In the genomic region with DNA sequence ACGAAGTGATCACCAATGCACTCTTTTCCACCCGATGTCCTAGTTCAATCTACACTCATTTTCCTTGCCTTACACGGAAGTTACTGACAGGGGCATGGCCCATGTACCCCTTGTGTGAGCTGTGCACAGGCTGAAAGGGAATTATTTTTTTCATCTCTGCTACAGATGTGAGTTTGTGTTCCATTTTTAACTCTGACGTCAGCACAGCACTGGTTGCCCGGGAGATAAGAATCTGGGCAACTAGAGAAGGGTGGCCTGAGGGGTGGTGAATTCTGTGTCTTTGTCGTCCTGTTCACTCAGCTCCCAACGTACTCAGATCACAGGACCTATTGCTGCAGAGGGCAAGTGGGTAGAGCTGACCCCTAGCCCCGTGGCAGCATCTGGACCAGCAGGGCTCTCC, we compare ENCODE assay signal across 9 mouse cellular contexts. TPM values are rescaled to one million over a fixed set of nuclear protein-coding genes. Genes with fewer than 3 reads are reported as not detected.
DNase-seq lines count a peak whose midpoint lies in the region.
"Had no signal": no experiment of that assay in that cellular context is flagged by ENCODE, and none has a peak within 500 bp of the region (broad histone marks: within the 10 kb centered on the region; RNA-seq: fewer than 3 reads in every experiment).

No protein-coding gene starts in this region.

- DNase-seq in left cerebral cortex, postnatal 14 days (ENCODE audit: low spot score in 2 of 2) = peak; percentile 32 to 56
- no peak for DNase-seq in left cerebral cortex, postnatal 25 days (ENCODE audit: low spot score in 2 of 2)
- peak; percentile 16 for DNase-seq in thymus, postnatal 14 days
- DNase-seq in thymus, adult 18-20 months = no peak
- DNase-seq in adrenal gland, postnatal 10 days = peak; percentile 33
- no peak for DNase-seq in kidney, adult 8-10 months
- no peak for DNase-seq in layer of hippocampus, adult 18-20 months (ENCODE audit: low spot score in 2 of 2)
- DNase-seq: gastrocnemius, postnatal 10 days; heart, postnatal 10 days had no signal

- intact Hi-C loops in left cerebral cortex, postnatal 14 days (cut with DNase I) = no loop called here
- intact Hi-C loops in left cerebral cortex, postnatal 25 days (cut with DNase I) = no loop called here

RNA-seq across cellular contexts. Expression of a gene that starts 43.9 kb away (rescaled TPM):
- 10 to 100 TPM; 91.0 to 98.4 TPM for total RNA-seq in left cerebral cortex, postnatal 14 days (2021)
- total RNA-seq in left cerebral cortex, postnatal 25 days (2021) = 10 to 100 TPM; 44.5 to 47.1 TPM
- total RNA-seq in adrenal gland, postnatal 10 days (2021) = 10 to 100 TPM; 37.2 to 50.5 TPM
- total RNA-seq in layer of hippocampus, adult 18-20 months (2021) = 10 to 100 TPM; 12.4 to 13.7 TPM

RNA-seq across cellular contexts. Expression of a gene that starts 45.8 kb away (rescaled TPM):
- total RNA-seq in left cerebral cortex, postnatal 14 days (2021) = 10 to 100 TPM; 14.8 to 15.1 TPM
- 10 to 100 TPM; 14.6 to 16.7 TPM for total RNA-seq in left cerebral cortex, postnatal 25 days (2021)
- total RNA-seq in adrenal gland, postnatal 10 days (2021) = 10 to 100 TPM; 44.6 to 48.1 TPM
- 10 to 100 TPM; 16.3 to 17.3 TPM for total RNA-seq in layer of hippocampus, adult 18-20 months (2021)

Comparison
In these comparisons a context has a peak if more than half of its experiments do, and no peak if none do; other contexts are left out.
1. DNase-seq: peak in left cerebral cortex, postnatal 14 days (2 of 2), thymus, postnatal 14 days (single experiment) and adrenal gland, postnatal 10 days (single experiment); none in left cerebral cortex, postnatal 25 days (0 of 2), thymus, adult 18-20 months (0 of 2), kidney, adult 8-10 months (0 of 2) and layer of hippocampus, adult 18-20 months (0 of 2).